Mouse (Mus musculus): ENCODE data around the gene Xlr4b. TPM values are rescaled to one million over a fixed set of nuclear protein-coding genes. Genes with fewer than 3 reads are reported as not detected.

The Xlr4b gene
- polyA plus RNA-seq, 1 experiment = 0.38 TPM

Other genes with a start within 250 kb of the Xlr4b start
- 5.9 and 6.7 TPM in 2 replicates for gene Zfp185, start 227.0 kb upstream of the Xlr4b start, polyA plus RNA-seq (2012; rRNA removed)
- gene Pnma5, start 177.2 kb upstream of the Xlr4b start, polyA plus RNA-seq (2012; rRNA removed) = not detected in 2 replicates
- not detected in 2 replicates for gene Pnma3, start 149.5 kb upstream of the Xlr4b start, polyA plus RNA-seq (2012; rRNA removed)
- gene Xlr4a, start 131.9 kb upstream of the Xlr4b start, polyA plus RNA-seq (2012; rRNA removed) = 0.17 TPM in 1 of 2 replicates, not detected in the other
- gene Xlr3a, start 117.2 kb upstream of the Xlr4b start, polyA plus RNA-seq (2012; rRNA removed) = 0.08 and 0.22 TPM in 2 replicates
- 0.07 TPM in 1 of 2 replicates, not detected in the other for gene Gm14685, start 97.3 kb upstream of the Xlr4b start, polyA plus RNA-seq (2012; rRNA removed)
- not detected in 2 replicates for gene Xlr5b, start 65.5 kb upstream of the Xlr4b start, polyA plus RNA-seq (2012; rRNA removed)
- gene DXBay18, start 64.9 kb upstream of the Xlr4b start, polyA plus RNA-seq (2012; rRNA removed) = 0.16 TPM in 1 of 2 replicates, not detected in the other
- gene Spin2d, start 37.3 kb upstream of the Xlr4b start, polyA plus RNA-seq (2012; rRNA removed) = not detected in 2 replicates
- gene Xlr3b, start 22.1 kb upstream of the Xlr4b start, polyA plus RNA-seq (2012; rRNA removed) = 0.56 and 1.5 TPM in 2 replicates
- gene F8a, start 14.0 kb downstream of the Xlr4b start, polyA plus RNA-seq (2012; rRNA removed) = 7.6 and 9.9 TPM in 2 replicates
- not detected in 2 replicates for gene Xlr4c, start 28.8 kb downstream of the Xlr4b start, polyA plus RNA-seq (2012; rRNA removed)
- gene Xlr3c, start 51.1 kb downstream of the Xlr4b start, polyA plus RNA-seq (2012; rRNA removed) = not detected in 2 replicates
- gene Xlr5a, start 78.6 kb downstream of the Xlr4b start, polyA plus RNA-seq (2012; rRNA removed) = not detected in 2 replicates
- 0.11 TPM in 1 of 2 replicates, not detected in the other for gene Xlr5c, start 78.6 kb downstream of the Xlr4b start, polyA plus RNA-seq (2012; rRNA removed)
- not detected in 2 replicates for gene Gm45015, start 122.5 kb downstream of the Xlr4b start, polyA plus RNA-seq (2012; rRNA removed)
- gene Zfp275, start 128.3 kb downstream of the Xlr4b start, polyA plus RNA-seq (2012; rRNA removed) = 6.3 and 6.8 TPM in 2 replicates
- 0.04 TPM in 1 of 2 replicates, not detected in the other for gene Gm18336, start 184.4 kb downstream of the Xlr4b start, polyA plus RNA-seq (2012; rRNA removed)
- 0.06 TPM in 1 of 2 replicates, not detected in the other for gene Zfp92, start 196.8 kb downstream of the Xlr4b start, polyA plus RNA-seq (2012; rRNA removed)
- not detected in 2 replicates for gene Trex2, start 221.0 kb downstream of the Xlr4b start, polyA plus RNA-seq (2012; rRNA removed)
- 12.9 and 13.8 TPM in 2 replicates for gene Haus7, start 244.7 kb downstream of the Xlr4b start, polyA plus RNA-seq (2012; rRNA removed)